Mouse (Mus musculus) spleen, postnatal 10 days (tissue): ENCODE results near the gene Dnah2.
A peak's percentile ranks its signal among the peaks of the same experiment; 100 is the strongest.
"Not testable (repeated sequence)": the region's sequence is repeated elsewhere in the genome, so short reads cannot be mapped to it uniquely, and the experiment has no call there.

ENCODE experiments used
- DNase-seq, 2 experiments: peaks; one replicate each; pipeline ENCODE4 v3.0.0; 2021 to 2022; ENCODE audit warnings: low spot score in 2 of 2

Dnah2 gene

GRCm38 (mm10) chr11:69564391-69564790 lies 15.5 kb upstream of the Dnah2 start:
- no peak for DNase-seq

GRCm38 (mm10) chr11:69563373-69563772 lies 14.5 kb upstream of the Dnah2 start:
- no peak for DNase-seq

- DNase-seq: no peak
Measured at GRCm38 (mm10) chr11:69560896-69561854, 12.3 kb upstream of the Dnah2 start.

- DNase-seq: no peak
Measured at GRCm38 (mm10) chr11:69559851-69560765, 11.2 kb upstream of the Dnah2 start, which contains the start of gene Efnb3. TSS of gene Efnb3 (minus strand) at chr11:69560205.

- no peak for DNase-seq
Measured at GRCm38 (mm10) chr11:69559183-69559582, 10.3 kb upstream of the Dnah2 start.

GRCm38 (mm10) chr11:69558756-69559155 lies 9.8 kb upstream of the Dnah2 start:
- DNase-seq: no peak

- DNase-seq: no peak
Measured at GRCm38 (mm10) chr11:69557381-69557958, 8.6 kb upstream of the Dnah2 start.

- no peak for DNase-seq
Measured at GRCm38 (mm10) chr11:69554539-69555140, 5.7 kb upstream of the Dnah2 start.

- DNase-seq: no peak
Measured at GRCm38 (mm10) chr11:69553341-69553721, 4.4 kb upstream of the Dnah2 start.

GRCm38 (mm10) chr11:69552622-69553340 lies 3.9 kb upstream of the Dnah2 start:
- DNase-seq: no peak

- DNase-seq: no peak
Measured at GRCm38 (mm10) chr11:69551310-69551709, 2.4 kb upstream of the Dnah2 start.

GRCm38 (mm10) chr11:69547071-69547470 lies 1.8 kb downstream of the Dnah2 start:
- DNase-seq: peak in 1 of 2 experiments; percentile 51

- peak; percentile 48 to 75 for DNase-seq
Measured at GRCm38 (mm10) chr11:69546423-69547053, 2.4 kb downstream of the Dnah2 start.

- DNase-seq: no peak
Measured at GRCm38 (mm10) chr11:69545957-69546356, 3.0 kb downstream of the Dnah2 start.

- no peak for DNase-seq
Measured at GRCm38 (mm10) chr11:69543598-69543997, 5.3 kb downstream of the Dnah2 start.

GRCm38 (mm10) chr11:69541741-69542140 lies 7.2 kb downstream of the Dnah2 start:
- not testable (repeated sequence) for DNase-seq

GRCm38 (mm10) chr11:69540700-69541099 lies 8.2 kb downstream of the Dnah2 start:
- no peak for DNase-seq

GRCm38 (mm10) chr11:69534990-69535389 lies 13.9 kb downstream of the Dnah2 start:
- no peak for DNase-seq

GRCm38 (mm10) chr11:69532480-69533150 lies 16.3 kb downstream of the Dnah2 start:
- no peak for DNase-seq

GRCm38 (mm10) chr11:69530755-69531154 lies 18.2 kb downstream of the Dnah2 start:
- not testable (repeated sequence) for DNase-seq
